In genomic region chr6:94717705-94718489, GRCm38 (mm10) we compare ENCODE assay signal across 8 mouse cellular contexts. TPM values are rescaled to one million over a fixed set of nuclear protein-coding genes. Genes with fewer than 3 reads are reported as not detected.
DNase-seq lines count a peak whose midpoint lies in the region; ATAC-seq lines count a peak whose summit lies in the region.

No protein-coding gene starts in this region.

- peak; percentile 84 for ATAC-seq in neural tube, embryonic 15.5 days (ENCODE audit: low FRiP score)

- 61% methylated on average over 7 of the region's 7 CpGs for WGBS in neural tube, embryonic 15.5 days

- H3K9me3 ChIP-seq in neural tube, embryonic 15.5 days (replicated peaks): no peaks in the 10 kb centered on the region

- DNase-seq in cerebellum, adult 9-10 months: peak; percentile 19
- no peak for DNase-seq in cerebellum, adult 11 months
- DNase-seq in 3T3-L1 (ENCODE audit: low read depth, low spot score): peak; percentile 97
- peak; percentile 21 for DNase-seq in gastrocnemius, postnatal 25 days
- peak; percentile 49 for DNase-seq in kidney, postnatal 14 days
- DNase-seq in thymus, postnatal 25 days: no peak
- DNase-seq in embryo, embryonic 11 days: no peak

- H3K27me3 ChIP-seq in neural tube, embryonic 15.5 days (replicated peaks): no peaks in the 10 kb centered on the region

- no peak overlapping the region for H3K4me3 ChIP-seq in neural tube, embryonic 15.5 days (replicated peaks)

- H3K4me2 ChIP-seq in neural tube, embryonic 15.5 days: no peak overlapping the region

- H3K4me1 ChIP-seq in neural tube, embryonic 15.5 days: peaks cover 10% of the 10 kb centered on the region

- H3K9ac ChIP-seq in neural tube, embryonic 15.5 days (replicated peaks): no peak overlapping the region

- H3K36me3 ChIP-seq in neural tube, embryonic 15.5 days: no peaks in the 10 kb centered on the region

- H3K27ac ChIP-seq in neural tube, embryonic 15.5 days (replicated peaks): 0 out of 2 replicates have a peak overlapping the region, but pooled peaks have one; percentile 33

RNA-seq across cellular contexts. Expression of gene Lrig1, which starts 17.9 kb away (rescaled TPM):
- 10 to 100 TPM; 35.9 to 38.8 TPM for total RNA-seq in gastrocnemius, postnatal 25 days (2021)
- 14.5 and 15.0 TPM in 2 replicates for polyA plus RNA-seq in neural tube, embryonic 15.5 days (2015; fragmentation: Nextera tagmentation; extraction: Ambion mirVana)

Comparison
In these comparisons a context has a peak if more than half of its experiments do, and no peak if none do; other contexts are left out.
1. DNase-seq: peak in cerebellum, adult 9-10 months (single experiment), 3T3-L1 (single experiment), gastrocnemius, postnatal 25 days (single experiment) and kidney, postnatal 14 days (single experiment); none in cerebellum, adult 11 months (single experiment), thymus, postnatal 25 days (single experiment) and embryo, embryonic 11 days (single experiment).